Mouse (Mus musculus): ENCODE results near the gene Bcr.
"Not testable (repeated sequence)": the region's sequence is repeated elsewhere in the genome, so short reads cannot be mapped to it uniquely, and the experiment has no call there.

The Bcr gene

DNA sequence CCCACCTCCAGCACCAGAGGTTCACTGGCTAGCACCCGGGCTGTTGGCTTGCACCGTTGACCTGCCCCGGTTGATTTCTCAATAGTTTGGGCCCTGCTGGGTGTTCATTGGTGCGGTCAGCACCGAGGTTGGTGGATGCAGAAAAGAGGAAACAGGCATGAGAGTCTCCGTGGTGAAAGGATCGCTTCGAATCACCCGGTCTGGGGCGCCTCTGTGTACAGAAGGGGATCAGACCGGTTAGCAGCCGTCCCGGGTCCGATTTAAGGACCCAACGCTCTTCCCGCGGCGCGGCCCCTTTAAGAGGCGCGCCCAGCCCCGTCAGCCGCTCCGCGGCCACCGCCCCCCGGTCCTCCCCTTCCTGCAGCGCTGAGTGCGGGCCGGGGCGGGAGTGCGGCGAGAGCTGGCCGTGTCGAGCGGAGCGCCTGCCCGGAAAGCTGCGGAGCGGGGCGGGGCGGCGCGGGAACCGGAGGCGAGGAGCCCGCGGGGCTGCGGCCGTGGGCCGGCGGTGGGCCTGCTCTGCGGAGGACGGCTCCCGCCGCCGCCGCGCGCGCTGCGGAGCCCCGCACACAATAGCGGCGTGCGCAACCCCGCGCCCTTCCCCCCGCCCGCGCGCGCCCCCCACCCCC, at the start of gene Bcr:
Bcr (plus strand) TSS at position 376 of the 626 bp plus-strand sequence.
- peak; percentile 91 for DNase-seq

DNA sequence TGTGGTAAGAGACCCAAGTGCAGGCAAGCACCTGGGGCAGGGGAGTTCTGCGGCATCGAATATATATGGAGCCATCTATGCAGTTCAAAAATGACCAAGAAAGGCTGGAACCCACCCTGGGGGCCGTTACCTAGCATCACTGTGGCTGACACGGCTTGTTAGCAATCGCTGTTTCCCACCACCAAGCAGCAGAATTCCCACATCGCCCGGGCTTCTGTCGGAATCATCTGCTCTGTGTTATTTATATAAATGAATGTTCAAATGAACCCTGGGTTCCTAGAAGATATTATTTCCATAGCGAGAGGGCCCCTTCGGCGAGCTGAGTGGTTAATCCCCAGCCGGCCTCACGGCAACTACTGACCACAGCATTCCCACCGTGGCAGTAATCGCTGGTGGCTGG, 49.7 kb upstream of the Bcr start:
- no peak for DNase-seq

- no peak for DNase-seq
Observed at GRCm38 (mm10) chr10:75015465-75015864, 44.9 kb upstream of the Bcr start.

DNA sequence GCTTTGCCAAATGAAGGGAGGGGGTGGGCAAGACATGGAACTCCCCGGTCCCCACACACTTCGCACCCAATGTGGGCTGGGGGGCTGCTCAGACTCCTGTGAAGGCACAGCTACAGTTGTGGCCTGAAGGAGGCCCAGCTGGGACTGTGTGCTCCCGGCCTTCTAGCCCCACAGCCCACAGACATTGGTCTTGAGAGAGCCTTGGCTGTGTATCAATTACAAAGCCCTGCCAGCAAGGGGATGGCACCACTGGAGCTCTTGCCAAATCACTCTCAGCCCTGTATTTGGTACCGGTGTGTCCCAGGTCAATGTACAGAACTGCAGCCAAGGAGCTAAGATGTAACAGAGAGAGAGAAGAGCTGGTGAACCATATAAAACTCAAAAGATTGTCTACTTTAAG, 43.9 kb upstream of the Bcr start:
- DNase-seq = no peak

DNA sequence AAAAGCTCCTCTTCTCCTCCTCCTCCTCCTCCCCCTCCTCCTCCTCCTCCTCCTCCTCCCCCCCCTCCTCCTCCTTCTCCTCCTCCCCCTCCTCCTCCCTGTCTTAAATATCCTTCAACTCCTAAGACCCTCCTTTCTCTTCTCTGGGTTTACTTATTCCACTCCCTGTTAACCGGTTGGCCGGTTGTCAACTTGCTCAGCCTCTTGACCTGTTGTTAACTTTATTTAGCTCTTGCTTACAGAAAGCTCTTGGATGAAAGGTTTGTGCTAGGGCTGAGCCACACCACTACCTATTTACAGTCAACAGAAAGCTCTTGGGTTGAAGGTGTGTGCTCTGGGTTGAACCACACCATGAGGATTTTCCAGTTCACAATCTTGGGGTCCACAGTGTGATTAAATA, 40.1 kb upstream of the Bcr start:
- no peak for DNase-seq

DNA sequence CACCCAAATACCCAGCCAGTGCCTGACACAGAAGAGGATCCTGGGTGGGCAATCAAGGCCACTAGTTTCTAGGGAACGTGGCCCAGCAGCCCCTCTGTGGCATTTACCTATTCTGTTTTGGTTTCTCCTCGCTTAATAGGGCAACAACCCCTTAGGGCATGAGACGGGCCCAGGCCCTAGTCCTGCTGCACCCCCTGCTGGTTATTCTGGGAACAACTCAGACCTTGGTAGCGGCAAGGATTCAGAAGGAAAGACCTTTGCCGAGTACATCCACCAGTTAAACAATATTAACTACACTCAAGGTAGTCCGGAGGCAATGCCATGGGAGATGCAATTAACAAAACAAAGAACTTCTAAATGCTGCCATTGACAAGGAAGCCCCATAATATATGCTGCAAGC, 39.3 kb upstream of the Bcr start:
- DNase-seq = peak; percentile 81

DNA sequence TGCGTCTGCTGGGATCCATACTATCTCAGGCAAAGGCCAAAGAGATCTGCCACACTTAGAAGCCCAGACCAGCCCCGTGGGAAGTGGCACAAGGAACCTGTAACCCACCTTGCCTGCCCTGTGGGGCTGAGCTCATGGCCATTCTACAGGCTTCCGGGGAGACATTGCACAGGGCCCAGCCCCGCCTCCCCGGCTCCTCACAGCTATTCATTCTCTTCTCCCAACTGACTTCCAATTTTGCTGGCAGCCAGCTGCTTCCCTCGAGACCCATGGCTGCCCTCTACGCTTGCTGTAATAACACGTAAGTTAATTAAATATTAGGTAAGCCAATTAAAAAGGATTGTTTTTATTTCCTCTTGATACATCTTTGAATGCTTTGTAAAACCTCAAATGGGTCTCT, 33.9 kb upstream of the Bcr start:
- no peak for DNase-seq

DNA sequence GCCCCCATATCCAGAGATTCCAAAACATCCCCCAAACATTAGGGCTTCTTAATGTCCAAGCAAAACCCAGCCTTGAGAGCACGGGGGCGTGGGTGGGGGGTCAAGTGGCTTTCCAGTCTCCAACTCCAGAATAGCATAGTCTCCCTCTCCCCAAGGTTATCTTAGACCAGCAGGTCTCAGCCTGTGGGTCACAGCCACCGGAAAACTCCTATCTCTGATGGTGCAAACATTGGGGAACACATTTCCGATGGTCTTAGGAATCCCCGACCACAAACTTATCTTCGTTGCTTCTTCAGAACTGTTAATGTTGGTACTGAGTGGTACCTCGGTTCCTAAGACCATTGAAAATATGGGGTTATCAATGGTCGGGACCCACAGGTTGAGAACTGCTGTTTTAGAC, 31.6 kb upstream of the Bcr start:
- DNase-seq = no peak

DNA sequence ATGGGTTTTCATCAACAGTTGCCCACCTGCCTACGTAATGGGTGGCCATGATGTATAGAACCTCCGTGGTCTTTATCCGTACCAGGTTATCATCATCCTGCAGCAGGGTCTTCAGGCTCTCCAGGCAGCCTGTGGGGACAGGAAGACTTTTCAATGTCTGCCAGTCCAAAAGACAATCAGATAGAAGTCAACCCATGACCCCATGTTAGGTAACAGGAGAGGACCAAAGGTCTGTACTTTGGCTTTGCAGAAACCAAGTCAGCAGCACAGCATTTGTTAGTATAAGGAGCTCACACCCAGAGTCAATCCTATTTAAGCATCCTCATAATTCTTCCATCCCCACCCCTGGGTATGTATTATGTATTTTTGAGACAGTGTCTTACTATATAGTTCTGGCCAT, 30.7 kb upstream of the Bcr start:
- DNase-seq = no peak

DNA sequence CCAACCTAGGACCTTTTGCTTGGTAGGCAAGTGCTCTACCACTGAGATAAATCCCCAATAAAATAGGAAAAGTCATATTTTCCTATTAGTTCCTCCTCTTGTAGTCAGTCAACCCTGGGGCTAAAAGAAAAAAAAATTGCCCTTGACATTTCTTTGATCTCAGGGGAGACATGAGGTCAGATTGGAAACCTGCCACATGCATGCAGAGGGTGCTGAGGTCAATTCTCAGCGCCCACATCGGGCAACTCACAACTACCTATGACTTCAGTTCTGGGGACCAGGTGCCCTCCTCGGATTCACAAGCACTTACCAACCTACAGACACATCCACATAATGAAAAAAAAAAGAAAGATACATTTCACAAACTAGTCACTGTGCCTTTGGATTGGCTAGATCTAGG, 30.2 kb upstream of the Bcr start:
- no peak for DNase-seq

DNA sequence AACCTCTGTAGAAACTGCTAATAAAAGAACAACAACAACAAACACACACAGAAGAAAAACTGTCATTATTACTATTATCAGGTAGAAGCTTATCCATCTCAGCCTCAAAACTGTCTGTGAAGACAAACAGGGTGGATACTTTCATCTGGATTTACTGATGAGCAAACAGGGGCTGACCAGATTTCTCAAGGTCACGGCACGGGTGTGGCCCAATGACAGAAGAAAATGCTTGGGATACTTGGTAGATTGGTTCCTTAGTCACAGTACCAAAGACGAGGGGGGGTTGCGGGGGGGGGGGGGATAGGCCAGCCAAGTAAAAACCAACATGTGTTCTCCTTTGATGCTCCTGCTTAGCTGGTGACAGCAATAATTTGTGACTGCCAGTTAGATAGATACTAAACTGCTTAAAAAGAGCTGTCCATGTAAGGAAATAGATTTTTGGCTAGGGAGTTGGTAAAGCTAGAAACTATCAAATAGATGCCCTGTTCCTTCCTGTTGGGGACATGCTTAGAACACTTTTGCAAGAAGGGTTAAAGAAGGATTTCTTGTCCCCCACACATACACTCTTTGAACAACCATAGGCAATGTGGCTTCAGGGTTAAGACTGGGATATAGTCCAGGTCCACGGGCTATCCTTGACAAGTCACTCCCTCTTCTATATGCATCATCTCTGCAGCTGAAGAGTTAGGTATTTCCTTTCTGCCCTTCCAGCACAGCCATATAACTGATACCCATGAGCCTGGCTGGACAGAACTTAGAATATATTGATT, 28.9 kb upstream of the Bcr start:
- no peak for DNase-seq

- peak; percentile 84 for DNase-seq
Observed at GRCm38 (mm10) chr10:75032395-75032794, 28.0 kb upstream of the Bcr start, which contains the start of gene Rsph14. Gene Rsph14, minus strand, starts transcription at chr10:75032586.

DNA sequence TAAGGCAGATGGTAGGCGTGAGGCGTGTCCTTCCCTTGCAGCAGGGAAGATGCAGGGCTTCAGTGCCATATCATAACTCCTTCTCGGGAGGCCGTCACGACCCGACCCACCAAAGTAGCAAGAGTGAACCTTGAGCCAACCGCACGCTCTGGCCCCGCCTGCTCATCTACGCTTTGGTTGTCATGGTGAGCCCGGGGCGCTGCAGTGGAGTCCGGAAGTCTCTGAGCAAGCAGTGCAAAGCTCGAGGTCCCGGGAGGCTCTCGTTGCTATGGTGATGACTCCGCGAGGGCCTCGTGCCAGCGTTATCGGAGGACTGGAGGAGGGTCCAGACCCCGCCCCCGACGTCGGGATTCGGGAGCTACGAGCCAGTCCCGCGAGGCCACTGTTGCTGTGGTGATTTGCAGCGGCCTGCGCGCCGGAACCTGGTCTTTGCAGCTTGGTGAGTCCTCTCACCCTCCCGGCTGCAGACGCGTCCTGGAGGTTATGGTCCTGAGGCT, 23.5 kb upstream of the Bcr start, which contains the start of gene Rab36:
Rab36 (plus strand) TSS at position 176 of the 497 bp plus-strand sequence.
- peak; percentile 99 for DNase-seq

- not testable (repeated sequence) for DNase-seq
Observed at GRCm38 (mm10) chr10:75042060-75042459, 18.3 kb upstream of the Bcr start.

- DNase-seq = no peak
Observed at GRCm38 (mm10) chr10:75044459-75044858, 15.9 kb upstream of the Bcr start.

- no peak for DNase-seq
Observed at GRCm38 (mm10) chr10:75045831-75046230, 14.6 kb upstream of the Bcr start.

DNA sequence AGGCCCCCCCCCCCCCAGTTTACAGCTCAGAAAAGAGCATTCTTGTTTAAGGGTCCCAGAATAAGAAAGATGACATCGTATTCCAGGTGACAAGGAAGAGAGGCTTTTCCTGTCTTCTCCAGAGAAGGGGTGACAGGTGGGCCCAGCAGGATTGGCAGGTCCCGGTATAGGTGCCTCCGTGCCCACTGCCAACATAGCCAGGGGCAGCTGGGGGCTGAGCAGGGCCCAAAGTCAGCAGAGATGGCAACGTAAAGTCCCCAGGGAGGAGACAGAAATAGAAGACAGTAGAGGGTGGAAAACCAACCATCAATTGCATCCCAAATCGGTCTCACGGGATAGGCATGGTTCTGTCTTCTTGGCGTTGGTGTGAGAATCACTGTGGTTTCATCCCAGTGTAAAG, 11.7 kb upstream of the Bcr start:
- no peak for DNase-seq

DNA sequence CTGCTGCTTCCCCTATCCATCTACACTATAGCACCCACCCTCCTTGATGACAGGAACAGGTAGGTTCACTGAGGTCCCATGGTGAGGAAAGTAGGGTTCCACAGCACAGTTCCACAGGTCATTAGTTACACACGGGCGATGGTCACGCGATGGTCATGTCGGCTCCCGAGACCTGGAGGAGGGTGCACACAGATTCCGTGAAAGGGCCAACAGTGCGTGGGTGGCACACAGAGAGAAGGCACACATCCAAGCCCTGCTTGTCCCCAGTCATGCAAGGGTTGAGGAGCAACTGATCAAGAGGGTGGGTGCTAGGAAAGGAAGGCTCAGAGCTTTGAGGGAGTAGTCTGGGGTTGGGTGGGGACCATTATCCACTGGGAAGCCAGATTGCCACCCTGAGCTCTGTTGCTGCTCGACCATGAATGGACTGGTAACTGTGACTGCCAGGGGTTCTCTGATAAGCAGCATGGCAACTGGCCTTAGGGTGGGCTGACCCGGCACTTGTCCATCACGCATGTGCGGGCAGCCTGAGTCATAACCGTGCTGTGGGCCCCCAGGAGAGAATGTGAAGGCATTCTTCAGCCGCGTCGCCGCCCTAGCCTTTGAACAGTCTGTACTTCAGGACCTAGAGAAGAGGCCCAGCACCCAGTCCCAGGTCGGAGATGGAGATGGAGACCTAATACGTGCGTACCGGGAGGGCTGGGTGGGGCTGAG, 8.9 kb upstream of the Bcr start:
- DNase-seq = no peak

DNA sequence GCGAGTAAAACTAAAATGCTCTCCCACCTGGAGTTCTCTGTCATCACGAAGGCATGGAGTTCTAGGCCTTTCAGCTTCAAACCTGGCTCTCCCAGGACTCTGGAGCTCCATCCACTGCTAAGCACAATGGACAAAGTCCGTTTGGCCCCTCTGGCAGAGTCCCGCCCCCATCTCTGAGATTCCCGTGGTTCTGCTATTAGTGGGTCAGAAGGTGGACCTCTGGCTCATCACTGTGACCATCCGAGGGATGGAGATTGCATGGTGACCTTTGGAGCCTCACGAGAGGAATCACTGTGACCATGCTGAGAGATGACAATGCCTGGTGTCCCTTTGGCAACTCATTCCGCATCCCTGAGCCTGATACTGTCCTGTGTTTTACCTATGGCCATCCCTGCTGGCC, 7.5 kb upstream of the Bcr start:
- no peak for DNase-seq

GRCm38 (mm10) chr10:75053655-75054054, 6.7 kb upstream of the Bcr start:
- DNase-seq = no peak

DNA sequence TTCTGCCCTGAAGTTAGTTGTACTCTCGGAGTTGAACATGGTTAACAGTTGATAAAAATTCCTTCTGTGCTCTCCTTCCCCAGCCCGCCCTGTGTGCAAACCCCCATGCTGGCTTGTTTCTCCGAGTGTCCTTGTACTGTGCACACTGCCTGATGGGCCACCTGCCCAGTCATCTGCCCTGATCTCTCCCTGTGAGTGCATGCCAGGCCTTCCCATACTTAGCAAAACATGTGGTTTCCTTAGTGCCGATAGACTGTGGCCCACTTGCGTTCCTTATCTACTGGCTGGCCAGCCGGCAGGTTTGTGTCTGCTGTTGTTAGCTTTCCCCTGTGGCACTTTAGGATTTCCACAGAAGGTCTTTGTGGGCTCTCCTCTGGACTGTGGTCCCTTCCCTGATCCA, 6.3 kb upstream of the Bcr start:
- no peak for DNase-seq

- no peak for DNase-seq
Observed at GRCm38 (mm10) chr10:75055672-75056071, 4.7 kb upstream of the Bcr start.

DNA sequence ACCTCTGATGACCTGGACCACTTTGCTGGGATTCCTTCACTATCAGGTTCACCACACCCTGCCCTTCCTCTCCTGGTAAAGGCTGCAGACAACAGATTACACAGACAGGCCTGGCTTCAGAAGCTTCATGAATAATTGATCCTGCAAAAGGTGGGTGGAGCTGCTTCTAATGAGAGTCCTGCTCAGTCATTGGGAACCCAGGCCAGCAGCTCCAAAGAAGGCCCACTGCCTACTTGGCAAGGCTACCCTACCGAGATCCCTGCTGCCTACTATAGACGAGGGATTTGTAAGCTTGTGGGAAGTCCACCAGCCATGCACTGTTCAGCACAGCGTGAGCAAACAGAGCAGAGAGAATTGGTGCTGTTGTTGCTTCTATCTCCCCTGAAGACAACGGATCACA, 4.1 kb upstream of the Bcr start:
- peak; percentile 22 for DNase-seq

GRCm38 (mm10) chr10:75058336-75058735, 2.1 kb upstream of the Bcr start:
- DNase-seq = no peak
